Mouse (Mus musculus): ENCODE results near the gene Ankrd27.

DNA sequence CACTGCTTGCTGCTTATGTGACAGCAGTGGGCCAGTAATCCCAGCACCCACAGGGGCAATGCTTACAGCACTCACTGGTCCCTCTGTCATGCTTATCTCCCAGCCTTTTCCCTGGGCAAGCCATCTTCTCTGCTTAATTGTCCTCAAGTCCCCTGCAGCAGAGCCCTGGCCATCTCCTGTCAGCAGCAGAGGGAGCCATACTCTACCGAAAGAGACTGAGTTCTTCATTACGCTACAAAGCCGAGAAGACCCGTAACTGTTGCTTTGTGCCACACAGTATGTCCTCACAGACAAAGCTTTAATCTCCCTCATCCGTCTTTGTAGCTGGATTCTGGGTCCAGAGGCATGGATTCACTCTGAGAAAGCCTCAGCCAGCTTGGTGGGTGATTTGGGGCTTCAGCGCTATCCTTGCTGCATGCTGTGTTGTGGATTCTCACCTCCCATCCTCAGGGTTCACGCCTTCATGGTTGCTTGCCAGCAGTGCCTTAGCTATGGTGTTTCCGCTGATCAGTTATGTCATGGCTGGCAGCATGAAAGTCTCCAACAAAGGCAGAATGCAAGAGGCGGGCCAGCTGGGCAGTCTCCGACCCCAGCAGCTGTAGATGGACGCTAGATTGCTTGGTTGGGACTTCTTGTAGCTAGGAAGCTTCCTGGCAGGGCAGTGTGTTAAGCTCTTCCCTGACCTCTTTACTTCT lies 64.8 kb downstream of the Ankrd27 start:
- no peak for TF ChIP-seq CTCF (IDR thresholded peaks at IDR 0.05; ENCODE audit: low read depth, low read length)
- no peak for TF ChIP-seq GATA1 (IDR thresholded peaks at IDR 0.05; ENCODE audit: borderline replicate concordance, low read length)
- TF ChIP-seq POLR2AphosphoS5 (IDR thresholded peaks at IDR 0.05; ENCODE audit: insufficient replicate concordance, low read depth, low read length): no peak
